Mouse (Mus musculus) layer of hippocampus, adult 2 months (tissue): ENCODE data around the gene Slc44a2. TPM values are rescaled to one million over a fixed set of nuclear protein-coding genes. Genes with fewer than 3 reads are reported as not detected.

ENCODE experiments used
- DNase-seq, 2 experiments: peaks; one replicate each; pipeline ENCODE4 v3.0.0; 2022; ENCODE audit warnings: low spot score in 2 of 2
- H3K27ac ChIP-seq: fragments of 200-600 bp; 2 replicates; pipeline ENCODE4 v1.8.1; 2022
- H3K4me3 ChIP-seq: fragments of 200-600 bp; 2 replicates; pipeline ENCODE4 v1.8.1; 2022; ENCODE audit warnings: mild to moderate bottlenecking
- CTCF ChIP-seq: fragments of 200-600 bp; conservative IDR thresholded peaks from 2 replicates; pipeline ENCODE4 v1.8.1; 2022; ENCODE audit warnings: antibody characterized with exemption, mild to moderate bottlenecking, moderate library complexity
- total RNA-seq, 2 experiments: library from RNA; stranded (reverse); gene quantifications; 2 replicates each; pipeline ENCODE4 v1.2.3; 2021

The Slc44a2 gene
- total RNA-seq, 2 experiments from 2014 or later = 50.7 to 52.6 TPM

GRCm38 (mm10) chr9:21329699-21330289, 9.3 kb downstream of the Slc44a2 start:
- no peak for TF ChIP-seq CTCF
- no peak overlapping the region for H3K4me3 ChIP-seq
- DNase-seq = no peak
- H3K27ac ChIP-seq = no peak overlapping the region; the same call in 1 of the 2 replicates

- no peak overlapping the region for H3K27ac ChIP-seq
- TF ChIP-seq CTCF = no peak
- H3K4me3 ChIP-seq = no peak overlapping the region
- DNase-seq = no peak
Measured at GRCm38 (mm10) chr9:21331365-21332140, 11.1 kb downstream of the Slc44a2 start.

- Histone ChIP-seq H3K27ac (no peak overlapping the region), H3K4me3 (no peak overlapping the region)
- TF ChIP-seq CTCF = no peak
- DNase-seq = no peak
Measured at GRCm38 (mm10) chr9:21332161-21333061, 11.9 kb downstream of the Slc44a2 start.

GRCm38 (mm10) chr9:21333523-21333922, 13.0 kb downstream of the Slc44a2 start:
- H3K4me3 ChIP-seq = no peak overlapping the region
- no peak for TF ChIP-seq CTCF
- DNase-seq = no peak
- H3K27ac ChIP-seq = no peak overlapping the region

- Histone ChIP-seq H3K4me3 (no peak overlapping the region), H3K27ac (no peak overlapping the region)
- no peak for TF ChIP-seq CTCF
- DNase-seq = no peak
Measured at GRCm38 (mm10) chr9:21334747-21335146, 14.2 kb downstream of the Slc44a2 start.

- no peak for DNase-seq
- no peak overlapping the region for H3K4me3 ChIP-seq
- H3K27ac ChIP-seq = no peak overlapping the region
- TF ChIP-seq CTCF = no peak
Measured at GRCm38 (mm10) chr9:21335391-21335790, 14.9 kb downstream of the Slc44a2 start.

- DNase-seq = no peak
- Histone ChIP-seq H3K4me3 (no peak overlapping the region), H3K27ac (no peak overlapping the region)
- TF ChIP-seq CTCF = no peak
Measured at GRCm38 (mm10) chr9:21336491-21336890, 16.0 kb downstream of the Slc44a2 start.

GRCm38 (mm10) chr9:21337652-21338051, 17.2 kb downstream of the Slc44a2 start:
- no peak overlapping the region for H3K27ac ChIP-seq
- no peak overlapping the region for H3K4me3 ChIP-seq
- TF ChIP-seq CTCF = no peak
- DNase-seq = no peak

- no peak for TF ChIP-seq CTCF
- Histone ChIP-seq H3K4me3 (no peak overlapping the region), H3K27ac (no peak overlapping the region)
- no peak for DNase-seq
Measured at GRCm38 (mm10) chr9:21340411-21340810, 19.9 kb downstream of the Slc44a2 start.

- no peak for TF ChIP-seq CTCF
- no peak overlapping the region for H3K4me3 ChIP-seq
- no peak overlapping the region for H3K27ac ChIP-seq
- no peak for DNase-seq
Measured at GRCm38 (mm10) chr9:21346627-21347365, 26.3 kb downstream of the Slc44a2 start.

- no peak overlapping the region for H3K4me3 ChIP-seq
- no peak for TF ChIP-seq CTCF
- no peak overlapping the region for H3K27ac ChIP-seq
- no peak for DNase-seq
Measured at GRCm38 (mm10) chr9:21348152-21348551, 27.7 kb downstream of the Slc44a2 start.

- DNase-seq = no peak
- H3K27ac ChIP-seq = no peak overlapping the region
- TF ChIP-seq CTCF = no peak
- no peak overlapping the region for H3K4me3 ChIP-seq
Measured at GRCm38 (mm10) chr9:21351178-21351577, 30.7 kb downstream of the Slc44a2 start.
